Mouse (Mus musculus) forebrain, embryonic 16.5 days (tissue): ENCODE results near the gene Gtsf1l. TPM values are rescaled to one million over a fixed set of nuclear protein-coding genes. Genes with fewer than 3 reads are reported as not detected.
A peak's percentile ranks its signal among the peaks of the same experiment; 100 is the strongest.
"Not testable (repeated sequence)": the region's sequence is repeated elsewhere in the genome, so short reads cannot be mapped to it uniquely, and the experiment has no call there.

ENCODE experiments used
- ATAC-seq: fragments of 200-750 bp; cut with Nextera tagmentation; 2 replicates; pipeline ENCODE4 v1.8.0; 2017; ENCODE audit warnings: mild to moderate bottlenecking, moderate library complexity
- H3K27ac ChIP-seq: fragments of 300-500 bp; sonication (generic); 2 replicates; pipeline ENCODE4 v1.5.1; 2014; ENCODE audit warnings: low read length, control low read depth
- H3K27me3 ChIP-seq: fragments of 300-500 bp; sonication (generic); replicated peaks from 2 replicates; pipeline ENCODE4 v1.6.1; 2014; ENCODE audit warnings: low read length; ENCODE audit not compliant: control insufficient read depth, insufficient read depth
- H3K36me3 ChIP-seq: fragments of 300-500 bp; sonication (generic); 2 replicates; pipeline ENCODE4 v1.6.1; 2014; ENCODE audit not compliant: control insufficient read depth, insufficient read depth
- H3K4me1 ChIP-seq: fragments of 300-500 bp; sonication (generic); replicated peaks from 2 replicates; pipeline ENCODE4 v1.6.1; 2014; ENCODE audit warnings: low read length; ENCODE audit not compliant: control insufficient read depth, insufficient read depth
- H3K4me2 ChIP-seq: fragments of 300-500 bp; sonication (generic); 2 replicates; pipeline ENCODE4 v1.6.1; 2014; ENCODE audit warnings: mild to moderate bottlenecking, low read length, control low read depth
- H3K4me3 ChIP-seq: fragments of 300-500 bp; sonication (generic); replicated peaks from 2 replicates; pipeline ENCODE4 v1.5.1; 2014; ENCODE audit warnings: mild to moderate bottlenecking, low read length, control low read depth
- H3K9ac ChIP-seq: fragments of 300-500 bp; sonication (generic); replicated peaks from 2 replicates; pipeline ENCODE4 v1.6.1; 2014; ENCODE audit warnings: low read depth, low read length, control low read depth
- H3K9me3 ChIP-seq: fragments of 300-500 bp; sonication (generic); 2 replicates; pipeline ENCODE4 v1.6.1; 2016; ENCODE audit warnings: low read length; ENCODE audit not compliant: control insufficient read depth
- WGBS: fragments of 180-500 bp; shearing (Covaris S2); extraction: QIAGEN DNeasy Blood & Tissue Kit; methylation state at CpG from one replicate; pipeline ENCODE4 v1.1.7; 2014; 5-methylcytosine and 5-hydroxymethylcytosine counted together
- polyA plus RNA-seq: library from polyadenylated mRNA; unstranded; fragments of >200 nt; fragmentation: Nextera tagmentation; extraction: Ambion mirVana; gene quantifications from 2 replicates; pipeline ENCODE4 v1.2.1, GENCODE M21; 2015

Gtsf1l gene
- polyA plus RNA-seq, 1 experiment from 2014 or later, result not detected

- Histone ChIP-seq H3K27ac (no peak overlapping the region), H3K4me1 (0 out of 2 replicates have a peak, but pooled peaks cover 2% of the 10 kb centered on the region), H3K9ac (no peak overlapping the region), H3K36me3 (no peaks in the 10 kb centered on the region), H3K4me3 (no peak overlapping the region), H3K4me2 (no peak overlapping the region), H3K9me3 (no peaks in the 10 kb centered on the region), H3K27me3 (no peaks in the 10 kb centered on the region)
- WGBS, result 86% methylated on average over 6 of the region's 6 CpGs
- no peak for ATAC-seq
Measured at GRCm38 (mm10) chr2:163060630-163061029, 27.0 kb downstream of the Gtsf1l start.

- H3K9me3 ChIP-seq, H3K36me3 ChIP-seq, H3K9ac ChIP-seq, H3K4me2 ChIP-seq, H3K27me3 ChIP-seq, ATAC-seq, H3K27ac ChIP-seq, H3K4me3 ChIP-seq: not testable (repeated sequence)
- 96% methylated on average over 6 of the region's 7 CpGs for WGBS
- peaks cover 13% of the 10 kb centered on the region for H3K4me1 ChIP-seq
Measured at GRCm38 (mm10) chr2:163058981-163059380, 28.7 kb downstream of the Gtsf1l start.

- Histone ChIP-seq H3K9me3 (no peaks in the 10 kb centered on the region), H3K27ac (no peak overlapping the region), H3K4me1 (peaks cover 17% of the 10 kb centered on the region), H3K4me3 (no peak overlapping the region), H3K27me3 (no peaks in the 10 kb centered on the region), H3K36me3 (no peaks in the 10 kb centered on the region), H3K9ac (no peak overlapping the region), H3K4me2 (no peak overlapping the region)
- 82% methylated on average over 9 of the region's 9 CpGs for WGBS
- no peak for ATAC-seq
Measured at GRCm38 (mm10) chr2:163056584-163056983, 31.1 kb downstream of the Gtsf1l start.

DNA sequence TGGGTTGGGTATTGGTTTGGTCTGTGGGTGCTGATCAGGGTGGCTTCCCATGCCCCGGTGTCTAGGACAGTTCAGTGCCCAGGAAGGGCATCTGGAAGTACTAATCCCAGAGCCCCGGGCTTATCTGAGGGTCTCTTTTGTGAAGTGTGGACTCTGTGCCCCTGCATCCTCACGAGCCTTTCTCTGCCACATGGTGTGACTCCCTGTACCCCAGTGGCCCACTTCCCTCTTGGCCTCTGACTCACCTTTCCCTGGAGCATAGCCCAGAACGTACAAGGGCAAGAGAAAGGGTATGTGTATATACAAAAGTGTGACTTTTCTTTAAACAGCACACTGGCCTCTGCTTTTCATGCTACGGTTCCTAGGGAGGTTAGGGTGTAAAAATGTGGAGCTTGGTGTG, 31.9 kb downstream of the Gtsf1l start:
- no peaks in the 10 kb centered on the region for H3K36me3 ChIP-seq
- H3K4me2 ChIP-seq, result peak overlapping the region; percentile 98
- WGBS, result 22% methylated on average over 5 of the region's 5 CpGs
- peaks cover 17% of the 10 kb centered on the region for H3K4me1 ChIP-seq
- H3K9me3 ChIP-seq, result no peaks in the 10 kb centered on the region
- ATAC-seq, result no peak
- no peaks in the 10 kb centered on the region for H3K27me3 ChIP-seq
- H3K9ac ChIP-seq, result no peak overlapping the region
- peak overlapping the region; percentile 67 for H3K4me3 ChIP-seq
- H3K27ac ChIP-seq, result no peak overlapping the region

DNA sequence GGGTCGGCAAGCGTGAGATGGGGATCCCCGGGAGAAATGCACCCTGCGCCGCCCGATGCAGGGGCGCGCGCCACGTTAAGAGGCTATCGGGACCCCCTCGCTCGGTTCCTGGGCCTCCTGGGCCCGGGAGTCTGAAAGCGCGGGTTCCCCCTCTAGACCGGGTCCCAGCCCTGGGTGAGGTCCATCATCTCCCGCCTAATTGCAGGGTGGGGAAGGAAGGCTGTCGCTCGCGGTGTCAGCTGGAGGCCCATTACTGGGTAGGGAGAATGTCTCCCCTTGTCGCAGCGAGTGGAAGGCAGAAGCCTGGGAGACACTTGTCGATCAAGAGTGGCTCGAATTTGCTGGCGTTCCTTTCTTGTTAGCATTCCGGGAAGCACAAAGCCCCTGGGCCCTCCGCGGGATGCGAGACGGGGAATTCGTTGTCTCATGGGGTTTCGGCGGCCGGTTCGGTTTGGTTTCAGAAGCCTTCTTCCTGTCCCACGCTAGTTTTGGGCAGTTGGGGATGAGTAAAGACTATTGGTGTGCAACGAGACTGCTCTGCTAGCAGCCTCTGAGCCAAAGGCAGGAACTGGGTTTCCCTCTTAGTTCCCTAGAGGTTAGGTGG, 32.7 kb downstream of the Gtsf1l start:
- H3K27ac ChIP-seq, result 0 out of 2 replicates have a peak overlapping the region, but pooled peaks have one; percentile 34
- WGBS, result under 1% methylated on average over 37 of the region's 38 CpGs
- H3K4me2 ChIP-seq, result peak overlapping the region; percentile 98
- peak overlapping the region; percentile 55 for H3K9ac ChIP-seq
- H3K9me3 ChIP-seq, result no peaks in the 10 kb centered on the region
- no peaks in the 10 kb centered on the region for H3K27me3 ChIP-seq
- H3K4me3 ChIP-seq, result peak overlapping the region; percentile 67
- peak; percentile 14; the same call in 1 of the 2 replicates for ATAC-seq
- H3K36me3 ChIP-seq, result no peaks in the 10 kb centered on the region
- peaks cover 17% of the 10 kb centered on the region for H3K4me1 ChIP-seq

DNA sequence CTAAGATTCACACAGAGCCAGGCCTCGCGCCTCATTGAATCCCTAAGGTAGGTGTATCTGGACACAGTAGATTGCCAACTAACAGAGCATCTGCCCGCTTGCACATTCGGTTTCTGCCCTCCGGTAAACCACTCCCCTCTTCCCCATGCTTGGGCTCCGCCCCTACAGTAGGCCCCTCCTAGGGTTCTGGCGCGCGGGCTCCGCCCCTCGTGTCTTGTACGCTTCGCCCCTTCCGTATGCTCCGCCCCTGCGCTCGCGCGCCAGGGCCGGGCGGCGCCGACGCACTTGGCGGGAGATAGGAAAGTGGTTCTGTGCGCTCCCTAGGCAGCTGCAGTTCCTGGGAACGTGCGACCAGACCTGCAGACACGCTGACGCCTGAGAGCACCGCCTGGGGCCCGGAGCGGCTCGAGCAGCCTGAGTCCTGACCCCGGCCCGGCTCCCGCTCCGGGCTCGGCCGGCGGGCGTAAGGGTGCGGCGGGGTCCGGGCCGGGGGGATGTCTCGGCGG, 33.3 kb downstream of the Gtsf1l start, which contains the start of gene Mybl2:
Gene Mybl2 (plus strand): TSS at position 353 of the 506 bp plus-strand sequence.
- no peaks in the 10 kb centered on the region for H3K9me3 ChIP-seq
- H3K9ac ChIP-seq, result peak within 1 kb of the TSS; percentile 55
- ATAC-seq, result peak; percentile 99
- peak within 1 kb of the TSS; percentile 67 for H3K4me3 ChIP-seq
- H3K36me3 ChIP-seq, result no peaks in the 10 kb centered on the region
- peak within 1 kb of the TSS; percentile 98 for H3K4me2 ChIP-seq
- peak within 1 kb of the TSS; percentile 34; the same call in 1 of the 2 replicates for H3K27ac ChIP-seq
- H3K27me3 ChIP-seq, result no peaks in the 10 kb centered on the region
- H3K4me1 ChIP-seq, result peaks cover 17% of the 10 kb centered on the region
- under 1% methylated on average over 48 of the region's 48 CpGs for WGBS

- Histone ChIP-seq H3K27ac (no peak overlapping the region), H3K9me3 (no peaks in the 10 kb centered on the region), H3K4me2 (no peak overlapping the region), H3K9ac (no peak overlapping the region), H3K4me1 (peaks cover 20% of the 10 kb centered on the region), H3K4me3 (no peak overlapping the region), H3K36me3 (no peaks in the 10 kb centered on the region), H3K27me3 (no peaks in the 10 kb centered on the region)
- 35% methylated on average over 4 of the region's 4 CpGs for WGBS
- ATAC-seq, result no peak
Measured at GRCm38 (mm10) chr2:163052826-163053225, 34.8 kb downstream of the Gtsf1l start.

GRCm38 (mm10) chr2:163052101-163052500, 35.6 kb downstream of the Gtsf1l start:
- Histone ChIP-seq H3K27me3 (no peaks in the 10 kb centered on the region), H3K4me3 (no peak overlapping the region), H3K27ac (no peak overlapping the region), H3K9ac (no peak overlapping the region), H3K4me2 (no peak overlapping the region), H3K4me1 (peaks cover 20% of the 10 kb centered on the region), H3K9me3 (no peaks in the 10 kb centered on the region), H3K36me3 (peaks cover 1% of the 10 kb centered on the region; the same call in 1 of the 2 replicates)
- WGBS, result 42% methylated on average over 4 of the region's 4 CpGs
- ATAC-seq, result no peak

DNA sequence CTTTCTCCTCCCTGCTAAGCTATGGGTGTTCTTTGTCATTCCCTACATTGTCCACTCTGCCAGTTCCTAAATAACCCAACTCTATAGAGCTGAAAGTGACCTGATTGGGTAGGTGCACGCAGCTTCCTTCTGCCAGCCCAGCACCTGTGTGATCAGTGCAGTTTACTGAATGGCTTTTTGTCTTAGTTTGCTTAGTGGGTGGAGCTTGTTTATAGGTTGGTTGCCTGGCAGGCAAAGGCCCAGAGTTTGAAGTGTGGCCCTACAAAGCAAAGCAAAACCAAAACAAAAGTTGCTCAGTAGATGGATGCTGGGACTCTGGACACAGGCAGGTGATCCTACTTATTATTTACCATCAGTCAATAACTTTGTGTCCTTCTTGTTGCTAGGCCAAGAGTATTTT, 36.0 kb downstream of the Gtsf1l start:
- no peak for ATAC-seq
- no peaks in the 10 kb centered on the region for H3K9me3 ChIP-seq
- peaks cover 3% of the 10 kb centered on the region; the same call in 1 of the 2 replicates for H3K36me3 ChIP-seq
- H3K27ac ChIP-seq, result no peak overlapping the region
- H3K4me3 ChIP-seq, result no peak overlapping the region
- 71% methylated on average over 1 of the region's 1 CpGs for WGBS
- no peak overlapping the region for H3K9ac ChIP-seq
- no peaks in the 10 kb centered on the region for H3K27me3 ChIP-seq
- peaks cover 20% of the 10 kb centered on the region for H3K4me1 ChIP-seq
- H3K4me2 ChIP-seq, result no peak overlapping the region
